Mouse (Mus musculus): ENCODE results near the gene Tedc2. TPM values are rescaled to one million over a fixed set of nuclear protein-coding genes. Genes with fewer than 3 reads are reported as not detected.
A peak's percentile ranks its signal among the peaks of the same experiment; 100 is the strongest.

Tedc2 gene
- total RNA-seq, 2 experiments from 2014 or later: 10.8 to 11.0 TPM

DNA sequence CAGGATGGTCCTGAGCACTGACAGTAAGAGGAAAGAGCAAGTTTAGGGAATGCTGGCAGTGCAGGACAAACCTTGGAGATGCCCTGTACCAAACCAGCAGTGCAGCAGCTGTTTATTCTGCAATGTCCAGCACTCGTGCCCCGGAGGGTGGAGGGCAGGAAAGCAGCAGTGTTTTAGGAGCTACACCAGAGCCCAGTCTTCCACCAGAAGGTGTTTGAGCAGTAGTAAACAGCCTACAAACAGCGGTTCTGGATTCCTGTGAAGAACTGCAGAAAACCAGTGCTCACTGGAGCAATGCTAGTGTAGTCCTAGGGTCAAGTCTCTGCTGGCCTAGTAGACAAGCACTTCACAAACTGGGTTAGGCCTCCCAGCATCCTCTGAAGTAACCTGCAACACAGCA, 46.4 kb downstream of the Tedc2 start:
- TF ChIP-seq CTCF (IDR thresholded peaks at IDR 0.05): no peak
- Histone ChIP-seq H3K27ac (no peak overlapping the region), H3K4me3 (no peak overlapping the region)
- no peak for DNase-seq (ENCODE audit: extremely low spot score in 1 of 2, low spot score in 2 of 2)
- intact Hi-C loops (cut with DNase I): loop anchor here (5.0 kb wide), 3 partner anchors 178 to 238 kb away; partner anchors contain the start of genes Abca17, Abca3 and Rnps1

GRCm38 (mm10) chr17:24173423-24173822, 47.2 kb downstream of the Tedc2 start:
- intact Hi-C loops (cut with DNase I): loop anchor here (2.0 to 5.0 kb wide), 4 partner anchors 133 to 239 kb away; partner anchors contain the start of genes Abca17, Abca3 and Rnps1
- Histone ChIP-seq H3K4me3 (no peak overlapping the region), H3K27ac (no peak overlapping the region)
- DNase-seq (ENCODE audit: extremely low spot score in 1 of 2, low spot score in 2 of 2): peak; percentile 54 to 64
- TF ChIP-seq CTCF (IDR thresholded peaks at IDR 0.05): peak; percentile 94

- Histone ChIP-seq H3K27ac (no peak overlapping the region), H3K4me3 (no peak overlapping the region)
- no peak for TF ChIP-seq CTCF (IDR thresholded peaks at IDR 0.05)
- no peak for DNase-seq (ENCODE audit: extremely low spot score in 1 of 2, low spot score in 2 of 2)
- intact Hi-C loops (cut with DNase I): loop anchor here (2.0 to 5.0 kb wide), 4 partner anchors 135 to 241 kb away; partner anchors contain the start of genes Abca17, Abca3 and Rnps1
Measured at GRCm38 (mm10) chr17:24171738-24172137, 48.9 kb downstream of the Tedc2 start.

DNA sequence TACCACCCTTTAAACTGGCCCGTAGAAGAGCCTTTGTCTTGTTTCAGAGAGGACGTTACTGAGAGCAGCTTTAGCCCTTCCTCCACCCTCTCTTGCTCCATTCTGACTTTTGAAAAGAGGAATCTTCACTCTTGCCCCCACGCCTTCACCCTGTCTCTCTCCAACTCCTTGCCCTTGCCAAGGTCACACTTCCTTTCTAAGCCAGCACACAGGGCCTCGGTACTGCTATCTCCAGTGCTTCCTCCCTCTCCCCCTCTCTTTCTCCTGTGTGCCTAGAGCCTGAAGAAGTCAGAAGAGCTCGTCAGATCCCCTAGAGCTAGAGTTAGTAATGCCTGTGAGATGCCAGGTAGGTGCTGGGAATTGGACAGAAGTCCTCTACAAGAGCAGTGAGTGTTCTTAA, 49.9 kb downstream of the Tedc2 start:
- intact Hi-C loops (cut with DNase I): loop anchor here (5.0 kb wide), 3 partner anchors 182 to 242 kb away; partner anchors contain the start of genes Abca17, Abca3 and Rnps1
- H3K27ac ChIP-seq: peak overlapping the region; percentile 100
- no peak for TF ChIP-seq CTCF (IDR thresholded peaks at IDR 0.05)
- no peak for DNase-seq (ENCODE audit: extremely low spot score in 1 of 2, low spot score in 2 of 2)
- no peak overlapping the region for H3K4me3 ChIP-seq

DNA sequence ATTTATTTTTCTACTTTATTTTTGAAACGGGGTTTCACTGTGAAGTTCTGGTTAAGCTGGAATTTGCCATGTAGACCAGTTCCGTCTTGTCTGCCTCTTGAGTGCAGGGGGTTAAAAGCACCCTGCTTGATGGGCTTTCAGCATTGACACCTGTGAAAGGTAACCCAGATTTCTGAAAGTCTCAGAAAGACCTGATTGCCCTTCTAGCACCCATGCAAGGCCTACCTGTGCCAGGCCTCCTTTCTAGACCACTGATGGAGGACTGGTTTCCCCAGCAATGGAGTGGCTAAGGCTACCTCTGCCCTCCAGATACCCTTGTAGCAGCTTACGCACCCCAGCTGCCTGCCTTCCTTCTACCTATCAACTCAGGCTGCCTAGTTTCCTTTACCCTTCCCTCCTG, 50.5 kb downstream of the Tedc2 start:
- no peak for TF ChIP-seq CTCF (IDR thresholded peaks at IDR 0.05)
- peak overlapping the region; percentile 100 for H3K27ac ChIP-seq
- intact Hi-C loops (cut with DNase I): loop anchor here (5.0 kb wide), 3 partner anchors 182 to 242 kb away; partner anchors contain the start of genes Abca17, Abca3 and Rnps1
- no peak for DNase-seq (ENCODE audit: extremely low spot score in 1 of 2, low spot score in 2 of 2)
- H3K4me3 ChIP-seq: peak overlapping the region; percentile 98

GRCm38 (mm10) chr17:24169317-24170065, 51.2 kb downstream of the Tedc2 start, which contains the start of gene Atp6v0c:
TSS of gene Atp6v0c (minus strand) at chr17:24169702.
- peak within 1 kb of the TSS; percentile 98 for H3K4me3 ChIP-seq

GRCm38 (mm10) chr17:24168590-24169277, 51.9 kb downstream of the Tedc2 start:
- no peak for TF ChIP-seq CTCF (IDR thresholded peaks at IDR 0.05)
- peak overlapping the region; percentile 98 for H3K4me3 ChIP-seq
- DNase-seq (ENCODE audit: extremely low spot score in 1 of 2, low spot score in 2 of 2): peak; percentile 76
- intact Hi-C loops (cut with DNase I): loop anchor here (2.0 kb wide), 1 partner anchor 36 kb away; the partner anchor contains the start of gene Tbc1d24
- H3K27ac ChIP-seq: peak overlapping the region; percentile 100

More at GRCm38 (mm10) chr17:24169317-24170065, 51.2 kb downstream of the Tedc2 start, which contains the start of gene Atp6v0c:
- H3K27ac ChIP-seq: peak within 1 kb of the TSS; percentile 100
- intact Hi-C loops (cut with DNase I): loop anchor here (2.0 to 5.0 kb wide), 4 partner anchors 35 to 243 kb away; partner anchors contain the start of genes Abca17, Abca3, Rnps1 and Tbc1d24
- peak; percentile 91 to 92 for DNase-seq (ENCODE audit: extremely low spot score in 1 of 2, low spot score in 2 of 2)
- TF ChIP-seq CTCF (IDR thresholded peaks at IDR 0.05): peak; percentile 45

GRCm38 (mm10) chr17:24167891-24168505, 52.7 kb downstream of the Tedc2 start:
- intact Hi-C loops (cut with DNase I): loop anchor here (2.0 kb wide), 1 partner anchor 37 kb away; the partner anchor contains the start of gene Tbc1d24
- Histone ChIP-seq H3K27ac (peak overlapping the region; percentile 100), H3K4me3 (peak overlapping the region; percentile 98)
- DNase-seq (ENCODE audit: extremely low spot score in 1 of 2, low spot score in 2 of 2): no peak
- TF ChIP-seq CTCF (IDR thresholded peaks at IDR 0.05): no peak

DNA sequence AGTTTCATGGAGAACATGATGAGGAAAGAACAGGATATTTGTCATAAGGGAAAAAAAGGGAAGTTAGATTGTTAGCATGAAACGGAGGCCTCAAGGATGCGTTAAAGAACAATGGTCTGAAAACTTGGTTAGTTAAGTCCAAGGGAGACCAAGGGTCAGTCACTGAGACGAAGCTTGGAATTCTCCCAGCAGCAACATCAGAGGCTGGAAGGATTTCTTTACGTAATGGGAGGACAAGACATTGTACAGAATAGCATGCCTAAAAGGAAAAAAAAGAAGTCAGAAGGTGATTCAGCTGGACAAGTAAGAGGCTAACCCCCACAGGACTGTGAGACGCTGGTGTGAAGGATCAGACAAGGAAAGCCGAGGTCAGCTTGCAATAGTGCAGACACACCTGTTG, 53.5 kb downstream of the Tedc2 start:
- intact Hi-C loops (cut with DNase I): no loop called here
- Histone ChIP-seq H3K27ac (no peak overlapping the region), H3K4me3 (peak overlapping the region; percentile 98)
- no peak for DNase-seq (ENCODE audit: extremely low spot score in 1 of 2, low spot score in 2 of 2)
- no peak for TF ChIP-seq CTCF (IDR thresholded peaks at IDR 0.05)

Small RNAs within 50 kb of the gene (microRNA-seq; reads per million reads assigned to microRNA genes)
- gene Mir5134: 2.4 to 4.6 reads per million in 2 experiments
- 0 to 0.24 reads per million in 2 experiments for gene Mir6965

Other genes starting within 250 kb of the Tedc2 start
- gene Prss30, start 240.3 kb downstream of the Tedc2 start, total RNA-seq (2021): 1 to 10 TPM in 1 of 2 experiments, under 1 TPM in 1; 0.45 to 1.1 TPM
- 1 to 10 TPM in 1 of 2 experiments, under 1 TPM in 1; 0.70 to 1.5 TPM for gene Prss22, start 222.8 kb downstream of the Tedc2 start, total RNA-seq (2021)
- gene Prss27, start 182.7 kb downstream of the Tedc2 start, total RNA-seq (2021): not detected
- gene Kctd5, start 147.4 kb downstream of the Tedc2 start, total RNA-seq (2021): 10 to 100 TPM; 25.0 to 26.4 TPM
- 100 to 1,000 TPM; 114 to 116 TPM for gene Pdpk1, start 69.9 kb downstream of the Tedc2 start, total RNA-seq (2021)
- 10 to 100 TPM; 29.2 to 32.0 TPM for gene Amdhd2, start 57.1 kb downstream of the Tedc2 start, total RNA-seq (2021)
- gene Atp6v0c, start 51.1 kb downstream of the Tedc2 start, total RNA-seq (2021): 1,000 to 10,000 TPM; 1,211 to 1,240 TPM
- 10 to 100 TPM; 63.3 to 69.7 TPM for gene Tbc1d24, start 15.3 kb downstream of the Tedc2 start, total RNA-seq (2021)
- gene Ntn3, start 11.3 kb downstream of the Tedc2 start, total RNA-seq (2021): 10 to 100 TPM; 10.5 to 11.5 TPM
- 1 to 10 TPM; 7.9 to 8.8 TPM for gene Ccnf, start 30.6 kb upstream of the Tedc2 start, total RNA-seq (2021)
- gene Abca17, start 130.2 kb upstream of the Tedc2 start, total RNA-seq (2021): 1 to 10 TPM; 1.3 to 1.7 TPM
- 10 to 100 TPM; 76.7 to 78.5 TPM for gene Abca3, start 131.1 kb upstream of the Tedc2 start, total RNA-seq (2021)
- gene Rnps1, start 193.7 kb upstream of the Tedc2 start, total RNA-seq (2021): 100 to 1,000 TPM; 131 to 142 TPM
- 10 to 100 TPM; 24.4 to 26.2 TPM for gene Eci1, start 205.8 kb upstream of the Tedc2 start, total RNA-seq (2021)
- gene Dnase1l2, start 222.3 kb upstream of the Tedc2 start, total RNA-seq (2021): 10 to 100 TPM in 1 of 2 experiments, 1 to 10 TPM in 1; 6.8 to 14.8 TPM
- gene E4f1, start 249.5 kb upstream of the Tedc2 start, total RNA-seq (2021): 10 to 100 TPM; 37.7 to 41.7 TPM
- gene Pgp, start 249.5 kb upstream of the Tedc2 start, total RNA-seq (2021): 10 to 100 TPM; 65.8 to 69.6 TPM